Mouse (Mus musculus) CD4-positive, CD25-positive, alpha-beta regulatory T cell, adult 2 months (primary cell): Measurements from ENCODE around the gene Papolb.

Experiments used
- DNase-seq: peaks from one replicate; pipeline ENCODE4 v3.0.0-alpha.2; 2012; ENCODE audit warnings: low read depth, low spot score

The Papolb gene

DNA sequence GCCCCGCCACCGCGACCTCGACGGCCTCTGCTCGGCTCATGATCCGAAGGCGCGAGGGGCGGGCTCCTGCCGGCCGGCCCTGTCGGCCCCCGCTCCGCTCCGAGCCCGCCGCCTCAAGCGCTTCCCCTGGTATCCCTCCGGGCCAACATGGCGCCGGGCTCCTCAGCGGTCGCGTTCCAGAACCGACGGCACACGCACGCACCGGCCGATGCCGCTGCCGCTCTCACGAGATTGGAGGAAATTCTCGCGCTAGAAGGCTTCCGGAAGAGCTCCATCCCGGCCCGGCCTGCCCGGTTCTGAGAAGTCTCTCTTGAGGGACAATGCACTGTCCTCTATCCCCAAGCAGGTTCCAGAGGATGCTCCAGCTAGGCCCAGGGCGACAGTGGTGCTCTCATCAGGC lies at the start of gene Papolb:
Gene Papolb, minus strand, starts transcription at position 162 of the 400 bp plus-strand sequence.
- DNase-seq: no peak

DNA sequence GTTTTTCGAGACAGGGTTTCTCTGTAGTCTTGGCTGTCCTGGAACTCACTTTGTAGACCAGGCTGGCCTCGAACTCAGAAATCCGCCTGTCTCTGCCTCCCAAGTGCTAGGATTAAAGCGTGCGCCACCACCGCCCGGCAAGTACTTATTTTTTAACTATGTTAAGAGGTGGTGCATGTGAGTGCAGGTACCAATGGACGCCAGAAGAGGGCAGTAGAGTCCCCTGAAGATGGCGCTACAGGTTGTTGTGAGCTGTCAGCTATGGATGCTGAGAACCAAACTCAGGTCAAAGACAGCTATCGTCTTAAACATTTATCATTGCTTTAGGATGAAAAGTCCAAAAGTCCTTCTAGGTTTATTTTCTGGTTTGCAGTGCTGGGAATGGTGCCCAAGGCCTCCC lies 48.3 kb upstream of the Papolb start:
- DNase-seq: peak; percentile 5

DNA sequence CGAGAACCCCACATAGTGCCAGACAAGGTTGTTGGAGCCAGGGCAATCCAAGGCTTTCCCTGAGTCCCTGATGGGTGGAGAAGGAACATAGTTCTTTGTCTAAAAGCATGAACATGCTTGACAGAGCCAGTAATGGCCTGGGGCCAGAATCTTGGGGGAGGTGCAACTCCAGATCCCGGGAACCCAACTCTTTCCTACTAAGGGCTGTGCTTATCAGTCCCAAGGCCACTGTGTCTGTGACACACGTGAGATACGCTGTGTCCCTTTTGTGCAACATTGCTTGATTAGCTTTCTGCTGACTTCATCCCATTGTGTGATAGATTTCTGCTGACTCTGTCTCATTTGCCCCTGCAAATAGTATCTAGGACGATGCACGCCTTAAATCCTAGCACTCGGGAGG lies 47.0 kb upstream of the Papolb start:
- no peak for DNase-seq

DNA sequence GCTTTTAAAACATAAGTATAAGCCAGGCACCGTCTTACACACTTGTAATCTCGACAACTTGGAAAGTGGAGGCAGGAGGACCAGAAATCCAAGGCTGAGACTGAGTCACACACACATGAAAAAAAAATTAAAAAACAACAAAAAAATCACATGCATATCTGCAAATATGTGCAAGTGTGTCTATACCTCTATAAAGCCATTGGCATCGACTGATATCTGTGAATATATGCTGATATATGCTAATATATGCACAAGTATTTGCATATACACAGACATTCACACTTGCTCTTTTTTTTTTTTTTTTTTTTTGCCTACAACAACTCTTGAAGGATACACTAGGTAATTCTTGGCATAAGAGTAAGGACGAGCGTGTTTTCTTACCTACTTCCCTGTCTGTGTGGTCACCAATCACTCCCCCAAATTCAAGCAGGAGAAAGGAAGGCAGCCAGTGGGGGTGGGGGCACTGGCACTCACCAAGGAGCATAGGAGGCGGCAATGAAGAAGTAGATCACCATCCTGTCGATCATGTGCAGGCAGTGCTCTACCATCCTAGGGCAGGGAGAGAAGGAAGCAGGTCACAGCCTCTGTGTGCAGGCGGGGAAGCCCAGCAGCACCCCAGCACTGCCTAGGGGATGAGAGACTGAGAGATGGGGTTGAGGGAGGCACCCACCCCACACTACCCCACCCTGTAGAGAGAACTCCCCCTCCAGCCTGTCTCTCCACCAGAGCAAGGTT lies 44.6 kb upstream of the Papolb start:
- DNase-seq: no peak

GRCm38 (mm10) chr5:142564606-142565005 lies 34.7 kb upstream of the Papolb start:
- no peak for DNase-seq

- no peak for DNase-seq
Measured at GRCm38 (mm10) chr5:142560261-142560660, 30.4 kb upstream of the Papolb start.

DNA sequence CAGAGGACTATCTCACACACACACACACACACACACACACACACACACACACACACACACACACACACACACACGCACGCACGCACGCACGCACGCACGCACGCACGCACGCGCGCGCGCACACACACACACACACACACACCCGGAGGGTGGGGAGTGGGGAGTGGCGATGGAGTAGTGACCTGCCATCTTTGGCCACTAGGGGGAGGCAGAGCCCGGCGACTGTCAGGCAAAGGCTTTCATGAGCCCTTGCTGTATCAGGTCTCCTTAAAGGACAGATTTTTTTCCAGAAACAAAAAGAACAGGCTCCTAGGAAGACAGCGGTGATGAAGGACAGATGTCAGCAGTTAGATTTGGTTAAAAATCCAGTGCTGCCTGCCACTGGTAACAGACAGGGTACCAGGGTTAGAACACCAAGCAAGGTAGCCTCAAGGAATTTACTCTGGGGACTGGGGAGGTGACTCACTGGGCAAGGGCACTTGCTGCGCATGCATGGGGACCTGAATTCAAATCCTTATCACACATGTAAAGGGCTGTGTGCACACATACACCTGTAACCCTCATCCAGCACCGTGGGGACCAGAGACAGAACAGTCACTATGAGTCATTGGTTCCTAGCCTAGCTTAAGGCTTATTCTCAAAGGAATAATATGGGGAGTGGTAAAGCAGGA lies 27.7 kb upstream of the Papolb start:
- peak; percentile 65 for DNase-seq

- DNase-seq: no peak
Measured at GRCm38 (mm10) chr5:142556721-142557120, 26.8 kb upstream of the Papolb start.

- no peak for DNase-seq
Measured at GRCm38 (mm10) chr5:142555866-142556265, 26.0 kb upstream of the Papolb start.

DNA sequence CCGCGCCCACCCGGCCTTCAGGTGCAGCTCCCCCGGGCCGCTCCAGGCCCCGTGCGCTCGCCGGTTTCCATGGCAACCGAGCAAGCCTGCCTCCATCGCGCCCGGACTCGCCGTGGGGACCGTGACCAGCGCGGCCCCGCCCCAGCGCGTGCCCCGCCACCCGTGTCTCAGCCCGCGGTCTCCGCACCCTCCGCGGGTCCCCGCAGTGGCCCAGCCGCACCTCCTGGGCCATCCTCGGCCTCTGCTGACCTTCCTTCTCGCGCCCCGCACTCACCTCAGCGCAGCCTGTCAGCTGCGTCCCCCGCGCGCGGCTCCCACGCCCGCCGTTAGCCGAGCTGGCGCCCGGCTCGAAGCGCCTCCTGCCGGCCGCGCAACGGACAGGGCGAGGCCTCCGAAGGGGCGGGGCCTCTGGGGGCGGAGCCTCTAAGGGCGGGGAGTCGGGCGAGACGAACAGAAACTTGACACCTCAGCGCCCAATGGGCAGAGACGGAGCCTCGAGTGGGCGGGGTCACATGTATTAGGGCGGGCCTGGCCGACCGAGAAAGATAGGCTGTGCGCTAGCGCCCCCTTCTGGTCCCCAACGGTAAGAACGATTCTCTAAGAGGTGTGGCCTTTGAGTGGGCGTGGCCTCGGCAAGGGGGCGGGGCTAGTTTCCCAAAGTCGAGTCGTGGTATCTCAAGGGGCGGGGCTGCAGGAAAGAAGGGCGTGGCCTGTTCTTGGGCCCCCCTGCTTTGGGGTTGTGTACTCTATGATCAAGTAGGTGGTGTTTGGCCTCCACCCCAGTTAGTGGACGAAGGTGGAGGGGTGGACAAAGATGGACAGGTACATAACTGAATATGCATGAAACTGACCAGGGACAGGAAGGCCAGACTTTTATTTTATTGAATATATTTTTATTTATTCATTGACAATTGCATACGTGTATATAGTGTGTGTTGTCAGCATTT lies 21.1 kb upstream of the Papolb start, which contains the start of gene Radil:
Gene Radil, minus strand, starts transcription at position 393 of the 947 bp plus-strand sequence.
- DNase-seq: peak; percentile 72

GRCm38 (mm10) chr5:142549961-142550705 lies 20.3 kb upstream of the Papolb start:
- DNase-seq: peak; percentile 6

- no peak for DNase-seq
Measured at GRCm38 (mm10) chr5:142549441-142549840, 19.6 kb upstream of the Papolb start.

GRCm38 (mm10) chr5:142547066-142547465 lies 17.2 kb upstream of the Papolb start:
- no peak for DNase-seq

DNA sequence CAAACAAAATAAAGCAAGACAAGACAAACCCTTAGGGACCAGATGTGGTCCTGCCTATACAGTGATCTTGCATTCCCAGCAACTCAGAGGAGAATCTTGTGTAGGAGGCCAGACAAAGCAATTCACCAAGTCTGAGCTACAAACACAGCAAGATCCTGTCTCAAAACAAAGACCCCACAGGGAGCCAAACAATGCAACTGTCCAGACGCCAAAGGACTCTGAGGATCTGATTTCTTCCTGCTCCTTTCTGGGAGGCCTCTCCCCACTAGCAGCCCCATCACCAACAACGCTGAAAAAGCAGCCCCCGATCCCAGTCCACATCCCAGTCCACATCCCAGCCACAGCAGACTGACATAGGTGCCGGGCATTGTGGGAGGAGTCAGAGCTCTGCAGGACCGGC lies 16.5 kb upstream of the Papolb start:
- DNase-seq: no peak

GRCm38 (mm10) chr5:142545014-142545795 lies 15.3 kb upstream of the Papolb start:
- no peak for DNase-seq

DNA sequence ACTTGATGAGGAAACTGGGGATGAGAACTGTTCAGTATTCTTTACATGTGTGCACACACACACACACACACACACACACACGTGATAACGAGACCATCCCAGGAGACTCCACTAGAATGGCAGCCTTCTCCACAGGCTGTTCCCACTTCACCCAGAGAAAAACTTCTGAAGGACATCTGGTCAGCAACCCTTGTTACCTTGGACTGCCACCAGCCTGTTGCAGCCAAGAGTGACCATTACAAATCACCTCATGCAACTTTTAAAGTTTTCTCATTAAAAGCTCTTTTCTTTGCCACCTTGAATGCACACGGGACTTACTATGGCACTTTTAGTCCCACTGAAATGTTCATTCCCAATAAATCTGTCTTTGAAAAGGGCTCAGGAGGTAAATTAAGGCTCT lies 7.4 kb upstream of the Papolb start:
- no peak for DNase-seq

DNA sequence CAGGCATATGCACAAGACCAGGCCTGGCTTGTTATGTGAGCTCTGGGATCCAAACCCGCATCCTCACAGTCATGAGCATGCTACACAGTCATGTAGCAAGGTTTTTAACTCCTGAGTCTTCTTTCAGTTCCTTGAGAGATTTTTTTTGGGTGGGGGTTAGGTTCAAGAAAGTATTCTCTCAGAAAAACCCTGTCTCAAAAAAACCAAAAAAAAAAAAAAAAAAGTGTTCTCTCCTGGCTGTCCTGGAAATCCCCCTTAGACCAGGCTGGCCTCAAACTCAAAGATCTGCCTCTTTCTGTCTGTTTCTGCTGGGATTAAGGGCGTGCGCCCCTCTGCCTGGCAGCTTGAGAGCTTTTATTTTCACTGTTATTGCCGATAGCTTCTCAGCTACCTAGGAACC lies 5.5 kb upstream of the Papolb start:
- no peak for DNase-seq

DNA sequence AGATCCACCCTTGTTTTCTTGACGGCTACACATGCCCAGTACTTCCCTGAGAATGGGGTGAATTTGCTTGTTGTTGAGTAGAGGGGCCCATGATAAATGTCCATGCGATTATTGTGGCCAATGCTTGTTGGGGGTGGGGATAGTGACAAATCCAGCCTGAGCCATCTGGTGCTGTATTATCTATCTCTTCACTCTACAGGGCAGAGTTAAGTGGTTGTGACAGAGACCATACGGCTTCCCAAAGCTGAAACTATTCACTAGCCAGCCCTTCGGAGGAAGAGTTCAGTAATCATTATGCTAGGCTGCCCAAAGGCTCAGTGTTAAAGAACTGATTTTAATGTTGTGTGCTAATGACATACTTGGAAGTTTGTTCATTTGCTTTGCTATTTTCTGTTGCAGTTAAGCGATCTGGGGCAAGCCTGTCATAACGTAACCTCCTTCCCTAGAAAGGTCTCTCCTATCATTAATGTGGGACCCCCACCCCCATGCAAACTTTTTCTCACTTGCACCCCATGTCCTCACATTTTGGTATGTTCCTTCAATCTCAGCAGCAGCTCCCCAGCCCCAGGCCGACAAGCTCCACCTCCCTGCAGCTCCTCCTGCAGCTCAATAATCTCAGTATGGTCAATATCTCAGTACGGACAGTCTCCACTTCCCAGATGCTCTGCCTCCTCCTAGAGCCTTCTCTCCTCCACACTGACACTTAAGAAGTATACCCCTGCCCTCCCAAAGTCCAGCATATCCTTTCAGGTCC lies 5.0 kb downstream of the Papolb start:
- DNase-seq: no peak

DNA sequence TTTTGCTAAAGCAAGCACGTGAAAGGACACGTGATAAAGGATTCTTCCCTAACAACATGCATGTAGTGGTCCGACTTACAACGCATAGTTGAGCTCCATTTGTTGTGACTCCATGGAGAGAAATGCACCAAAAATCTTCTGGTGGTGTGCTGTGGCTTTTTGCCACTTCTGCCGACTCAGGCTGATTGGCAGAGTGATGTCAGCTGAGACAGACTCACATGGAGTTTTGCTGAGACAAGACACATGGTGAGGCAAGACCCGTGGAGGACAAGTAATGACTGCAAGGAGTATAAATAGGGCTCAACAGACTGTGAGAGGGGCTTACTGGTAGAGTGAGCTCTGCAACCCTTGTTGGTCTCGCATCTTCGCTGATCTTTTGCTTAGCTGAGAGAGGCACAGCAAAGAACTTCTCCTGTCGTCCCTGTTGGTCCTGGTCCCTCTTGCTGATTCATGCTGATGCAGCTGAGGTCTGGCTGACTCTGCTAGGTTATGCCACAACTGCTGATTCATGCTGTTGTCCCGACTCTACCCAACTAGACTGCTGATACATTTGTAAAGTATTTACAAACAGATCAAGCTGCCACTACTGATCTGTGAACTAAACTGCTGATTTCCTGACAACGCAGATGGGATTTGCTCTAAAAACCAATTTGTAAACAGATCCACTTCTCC lies 8.5 kb downstream of the Papolb start:
- DNase-seq: no peak
